Mouse (Mus musculus): ENCODE data around the gene Vps37d. TPM values are rescaled to one million over a fixed set of nuclear protein-coding genes. Genes with fewer than 3 reads are reported as not detected.
A peak's percentile ranks its signal among the peaks of the same experiment; 100 is the strongest.

The Vps37d gene
- polyA plus RNA-seq, 1 experiment from 2014 or later, result 3.3 TPM

DNA sequence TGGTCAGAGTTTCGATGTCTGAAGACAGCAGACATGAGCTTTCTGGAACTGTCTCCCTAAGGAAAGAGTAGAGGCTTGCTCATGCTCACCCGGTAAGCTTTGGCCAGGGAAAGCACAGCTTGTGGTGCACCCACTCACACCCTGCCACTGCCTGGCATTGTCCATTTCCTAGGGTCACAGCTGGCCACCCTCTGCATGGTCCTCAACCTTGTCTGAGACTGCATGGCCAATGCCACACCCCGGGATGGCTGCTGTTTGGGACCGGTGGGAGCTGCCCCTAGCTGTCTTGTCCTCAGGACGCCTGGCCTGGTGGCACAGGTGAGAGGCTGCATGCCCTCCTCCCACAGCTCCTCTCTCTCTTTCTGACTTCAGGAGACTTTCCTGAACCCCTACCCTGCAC is 29.5 kb downstream of the Vps37d start:
- Histone ChIP-seq H3K4me3 (no peak overlapping the region), H3K9ac (no peak overlapping the region), H3K4me2 (no peak overlapping the region), H3K4me1 (no peaks in the 10 kb centered on the region), H3K27me3 (replicated peaks) (no peaks in the 10 kb centered on the region), H3K36me3 (peaks cover 95% of the 10 kb centered on the region), H3K9me3 (no peaks in the 10 kb centered on the region), H3K27ac (replicated peaks) (no peak overlapping the region)
- no peak; the same call in 1 of the 2 replicates for ATAC-seq (ENCODE audit: extremely low read depth, insufficient number of reproducible peaks, low FRiP score, low TSS enrichment)
- 90% methylated on average over 5 of the region's 5 CpGs for WGBS

GRCm38 (mm10) chr5:135044575-135044974 is 33.5 kb downstream of the Vps37d start:
- Histone ChIP-seq H3K4me2 (no peak overlapping the region), H3K4me1 (peaks cover 15% of the 10 kb centered on the region), H3K27ac (replicated peaks) (no peak overlapping the region), H3K9ac (no peak overlapping the region), H3K36me3 (peaks cover 80% of the 10 kb centered on the region), H3K27me3 (replicated peaks) (no peaks in the 10 kb centered on the region), H3K4me3 (no peak overlapping the region), H3K9me3 (no peaks in the 10 kb centered on the region)
- 88% methylated on average over 3 of the region's 3 CpGs for WGBS
- no peak for ATAC-seq (ENCODE audit: extremely low read depth, insufficient number of reproducible peaks, low FRiP score, low TSS enrichment)

DNA sequence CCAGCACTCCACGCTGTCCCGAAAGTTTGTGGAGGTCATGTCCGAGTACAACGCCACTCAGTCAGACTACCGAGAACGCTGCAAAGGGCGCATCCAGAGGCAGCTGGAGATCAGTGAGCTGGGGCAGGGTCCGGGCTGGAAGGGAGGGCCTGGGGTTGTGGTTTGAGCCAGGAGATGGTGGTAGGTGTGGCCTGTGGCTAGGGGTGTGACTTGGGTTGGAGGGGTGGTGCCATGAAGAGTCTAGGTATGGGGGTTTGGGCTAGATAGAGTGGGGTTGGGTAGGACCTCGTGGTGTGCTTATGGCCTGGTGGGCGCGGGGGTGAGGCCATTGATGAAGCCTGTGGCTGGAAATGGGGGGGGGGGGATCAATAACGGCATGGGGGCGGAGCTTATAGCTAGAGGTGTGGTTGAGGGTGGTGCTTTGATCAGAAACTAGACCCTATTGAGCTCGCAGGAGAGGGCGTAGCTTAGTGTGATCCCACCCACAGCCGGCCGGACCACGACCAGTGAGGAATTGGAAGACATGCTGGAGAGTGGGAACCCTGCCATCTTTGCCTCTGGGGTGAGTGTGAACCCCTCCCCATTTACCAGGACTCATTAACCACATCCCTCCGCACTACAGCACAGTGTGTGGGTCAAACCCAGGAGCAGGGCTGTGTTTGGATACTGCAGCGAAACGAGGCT is 35.8 kb downstream of the Vps37d start:
- Histone ChIP-seq H3K27me3 (replicated peaks) (no peaks in the 10 kb centered on the region), H3K4me2 (peak overlapping the region; percentile 29; the same call in 1 of the 2 replicates), H3K9ac (no peak overlapping the region), H3K9me3 (no peaks in the 10 kb centered on the region), H3K4me1 (peaks cover 17% of the 10 kb centered on the region), H3K4me3 (no peak overlapping the region), H3K27ac (replicated peaks) (no peak overlapping the region), H3K36me3 (peaks cover 78% of the 10 kb centered on the region)
- ATAC-seq (ENCODE audit: extremely low read depth, insufficient number of reproducible peaks, low FRiP score, low TSS enrichment), result no peak; the same call in 1 of the 2 replicates
- WGBS, result 49% methylated on average over 21 of the region's 21 CpGs

DNA sequence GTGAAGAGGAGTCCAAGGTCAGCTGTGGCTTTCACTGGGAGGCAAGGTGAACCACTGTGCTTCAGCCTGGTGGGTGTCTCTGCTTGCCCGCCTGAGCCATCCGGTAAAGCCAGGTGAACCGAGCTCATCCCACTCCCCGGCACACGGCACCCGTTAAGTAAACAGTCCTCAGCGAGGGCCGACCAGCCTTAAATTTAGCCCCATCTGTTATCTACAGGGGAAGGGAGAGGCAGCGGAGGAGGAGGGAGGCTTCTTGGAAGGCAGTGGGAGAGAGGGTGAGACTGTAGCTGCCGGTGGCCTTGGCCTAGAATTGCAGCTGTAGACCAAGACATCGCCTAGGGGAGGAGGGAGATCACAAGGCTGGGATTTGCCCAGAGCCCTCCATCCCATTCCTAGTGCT is 37.3 kb downstream of the Vps37d start:
- WGBS, result 43% methylated on average over 11 of the region's 11 CpGs
- no peak overlapping the region for H3K4me2 ChIP-seq
- H3K9ac ChIP-seq, result peak overlapping the region; percentile 41
- peaks cover 18% of the 10 kb centered on the region for H3K4me1 ChIP-seq
- H3K27me3 ChIP-seq (replicated peaks), result no peaks in the 10 kb centered on the region
- peak overlapping the region; percentile 48; the same call in 1 of the 2 replicates for H3K27ac ChIP-seq (replicated peaks)
- no peak overlapping the region for H3K4me3 ChIP-seq
- peaks cover 72% of the 10 kb centered on the region for H3K36me3 ChIP-seq
- H3K9me3 ChIP-seq, result no peaks in the 10 kb centered on the region
- no peak for ATAC-seq (ENCODE audit: extremely low read depth, insufficient number of reproducible peaks, low FRiP score, low TSS enrichment)

DNA sequence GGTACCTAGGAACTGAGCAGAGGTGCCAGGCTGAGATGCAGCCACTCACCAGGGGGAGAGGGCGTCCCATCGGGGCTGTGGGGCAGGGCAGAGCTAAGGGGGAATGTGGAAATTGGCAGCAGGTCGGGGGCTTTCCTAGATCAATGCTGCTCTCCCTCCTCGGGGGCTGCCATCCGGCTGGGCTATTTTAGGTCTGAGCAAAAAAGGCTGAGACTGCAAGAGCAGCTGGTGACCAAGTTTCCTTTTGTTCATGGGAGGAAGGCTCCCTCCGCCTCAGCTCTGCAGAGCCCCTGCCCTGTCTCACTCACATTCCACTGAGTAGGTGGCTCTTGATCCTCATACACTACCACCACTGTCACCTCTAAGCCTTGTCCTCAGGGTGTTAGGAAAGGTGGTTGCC is 38.0 kb downstream of the Vps37d start:
- peaks cover 24% of the 10 kb centered on the region for H3K4me1 ChIP-seq
- WGBS, result 32% methylated on average over 6 of the region's 6 CpGs
- H3K9me3 ChIP-seq, result no peaks in the 10 kb centered on the region
- peaks cover 65% of the 10 kb centered on the region for H3K36me3 ChIP-seq
- H3K4me3 ChIP-seq, result no peak overlapping the region
- H3K27me3 ChIP-seq (replicated peaks), result no peaks in the 10 kb centered on the region
- H3K4me2 ChIP-seq, result no peak overlapping the region
- peak overlapping the region; percentile 48 for H3K27ac ChIP-seq (replicated peaks)
- no peak for ATAC-seq (ENCODE audit: extremely low read depth, insufficient number of reproducible peaks, low FRiP score, low TSS enrichment)
- H3K9ac ChIP-seq, result peak overlapping the region; percentile 41

DNA sequence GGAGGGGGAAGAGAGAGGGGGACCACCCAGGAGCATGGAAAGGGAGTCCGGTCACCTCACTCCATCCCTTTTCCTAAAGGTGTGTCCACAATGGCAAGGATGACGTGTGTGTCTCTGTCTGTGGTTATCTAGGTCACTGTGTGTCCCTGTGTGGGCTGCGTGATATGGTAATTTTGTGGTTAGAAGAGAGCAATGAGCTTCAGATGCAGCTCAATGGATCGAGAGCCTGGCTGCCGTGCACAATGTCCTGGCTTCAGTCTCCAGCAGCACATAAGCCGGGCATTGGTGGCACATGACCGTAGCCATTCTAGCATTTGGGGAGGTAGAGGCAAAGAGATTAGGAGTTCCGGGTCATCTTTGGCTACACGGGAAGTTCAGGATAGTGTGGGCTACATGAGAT is 38.5 kb downstream of the Vps37d start:
- Histone ChIP-seq H3K4me1 (peaks cover 24% of the 10 kb centered on the region), H3K9me3 (no peaks in the 10 kb centered on the region), H3K36me3 (peaks cover 64% of the 10 kb centered on the region), H3K4me2 (no peak overlapping the region), H3K27me3 (replicated peaks) (no peaks in the 10 kb centered on the region), H3K27ac (replicated peaks) (no peak overlapping the region), H3K9ac (peak overlapping the region; percentile 41), H3K4me3 (no peak overlapping the region)
- no peak for ATAC-seq (ENCODE audit: extremely low read depth, insufficient number of reproducible peaks, low FRiP score, low TSS enrichment)
- 71% methylated on average over 9 of the region's 9 CpGs for WGBS

DNA sequence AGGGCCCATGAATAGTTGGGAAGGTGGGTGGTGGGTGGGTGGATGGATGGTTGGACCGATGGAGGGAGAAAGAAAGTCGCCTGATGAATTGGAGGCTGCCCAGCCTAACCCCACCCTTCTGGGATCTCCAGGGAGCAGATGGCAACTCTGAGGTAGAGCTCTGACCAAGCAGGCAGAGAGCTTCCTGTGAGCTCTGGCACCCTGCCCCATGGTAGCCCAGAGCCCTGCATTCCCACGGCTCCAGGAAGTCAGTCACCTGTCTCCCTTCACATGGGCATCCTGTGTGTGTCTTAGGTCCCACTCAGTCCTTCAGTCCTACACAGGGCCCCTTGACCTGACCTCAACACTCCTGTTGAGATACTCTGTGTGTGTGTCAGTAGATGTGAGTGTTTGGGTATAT is 40.1 kb downstream of the Vps37d start:
- 73% methylated on average over 3 of the region's 3 CpGs for WGBS
- Histone ChIP-seq H3K9ac (no peak overlapping the region), H3K4me2 (no peak overlapping the region), H3K4me1 (peaks cover 24% of the 10 kb centered on the region), H3K27ac (replicated peaks) (no peak overlapping the region), H3K4me3 (no peak overlapping the region), H3K27me3 (replicated peaks) (no peaks in the 10 kb centered on the region), H3K9me3 (peaks cover 2% of the 10 kb centered on the region; the same call in 1 of the 2 replicates), H3K36me3 (peaks cover 66% of the 10 kb centered on the region)
- ATAC-seq (ENCODE audit: extremely low read depth, insufficient number of reproducible peaks, low FRiP score, low TSS enrichment), result no peak

DNA sequence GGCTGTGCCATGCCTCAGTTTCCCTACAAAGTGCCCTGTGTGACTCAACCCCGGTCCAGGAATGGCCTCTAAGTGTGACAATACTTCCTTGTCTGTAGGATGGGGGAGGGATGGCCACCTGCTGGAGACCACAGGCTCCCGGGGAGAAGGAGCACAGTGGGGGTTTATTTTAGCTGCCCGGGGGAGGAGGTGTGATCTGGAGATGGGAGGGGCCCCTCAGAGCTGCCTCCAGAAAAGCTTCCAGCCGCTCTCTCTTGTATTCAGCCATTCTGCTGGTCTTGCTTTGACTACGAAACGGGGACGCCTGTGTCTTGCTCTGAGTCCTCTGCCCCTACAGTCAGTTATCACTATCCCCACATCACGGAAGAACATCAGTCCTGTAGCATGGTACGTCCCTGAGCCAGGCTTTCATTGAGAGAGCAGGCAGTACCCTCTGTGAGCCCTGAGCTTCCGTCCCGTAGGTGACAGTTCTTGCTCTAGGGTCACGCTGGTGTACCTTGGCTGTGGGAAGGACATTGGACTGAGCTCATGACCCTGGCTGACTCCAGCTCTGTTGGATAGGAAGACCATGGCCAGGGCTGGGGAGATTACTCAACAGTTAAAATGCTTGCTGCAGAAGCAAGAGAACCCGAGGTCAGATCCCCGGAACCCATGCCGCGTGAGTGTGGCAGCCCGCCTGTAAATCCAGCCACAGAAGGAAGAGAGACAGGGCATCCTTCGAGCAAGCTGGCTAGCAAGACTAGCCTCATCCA is 42.3 kb downstream of the Vps37d start:
- 56% methylated on average over 18 of the region's 18 CpGs for WGBS
- ATAC-seq (ENCODE audit: extremely low read depth, insufficient number of reproducible peaks, low FRiP score, low TSS enrichment), result no peak
- Histone ChIP-seq H3K9me3 (peaks cover 2% of the 10 kb centered on the region; the same call in 1 of the 2 replicates), H3K9ac (0 out of 2 replicates have a peak overlapping the region, but pooled peaks have one; percentile 24), H3K36me3 (peaks cover 52% of the 10 kb centered on the region), H3K27me3 (replicated peaks) (no peaks in the 10 kb centered on the region), H3K27ac (replicated peaks) (no peak overlapping the region), H3K4me1 (peaks cover 22% of the 10 kb centered on the region), H3K4me3 (no peak overlapping the region), H3K4me2 (no peak overlapping the region)

DNA sequence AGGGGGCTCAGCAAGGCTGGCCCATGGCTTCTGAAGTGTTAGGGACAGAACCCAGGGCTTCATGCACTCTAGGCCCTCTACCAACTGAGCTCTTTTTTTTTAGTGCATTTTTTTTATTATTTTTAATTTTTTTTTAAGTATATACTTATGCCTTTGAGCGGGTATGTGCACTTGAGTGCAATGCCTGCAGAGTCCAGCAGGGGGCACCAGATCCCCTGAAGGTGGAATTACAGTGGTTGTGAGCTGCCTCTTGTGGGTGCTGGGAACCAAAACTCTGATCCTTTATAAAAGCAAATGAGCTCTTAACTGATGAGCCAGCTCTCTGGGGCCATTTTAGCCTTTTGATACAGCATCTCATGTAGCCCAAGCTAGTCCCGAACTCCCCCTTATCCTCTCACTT is 43.5 kb downstream of the Vps37d start:
- Histone ChIP-seq H3K27me3 (replicated peaks) (no peaks in the 10 kb centered on the region), H3K4me1 (peaks cover 11% of the 10 kb centered on the region), H3K9ac (no peak overlapping the region), H3K4me2 (no peak overlapping the region), H3K27ac (replicated peaks) (no peak overlapping the region), H3K4me3 (no peak overlapping the region), H3K9me3 (peaks cover 2% of the 10 kb centered on the region; the same call in 1 of the 2 replicates), H3K36me3 (peaks cover 44% of the 10 kb centered on the region)
- 97% methylated on average over 2 of the region's 2 CpGs for WGBS
- no peak for ATAC-seq (ENCODE audit: extremely low read depth, insufficient number of reproducible peaks, low FRiP score, low TSS enrichment)

- 83% methylated on average over 5 of the region's 5 CpGs for WGBS
- no peak overlapping the region for H3K4me2 ChIP-seq
- H3K27me3 ChIP-seq (replicated peaks), result no peaks in the 10 kb centered on the region
- H3K9me3 ChIP-seq, result peaks cover 2% of the 10 kb centered on the region; the same call in 1 of the 2 replicates
- H3K4me1 ChIP-seq, result peaks cover 25% of the 10 kb centered on the region
- peaks cover 29% of the 10 kb centered on the region for H3K36me3 ChIP-seq
- H3K4me3 ChIP-seq, result no peak overlapping the region
- ATAC-seq (ENCODE audit: extremely low read depth, insufficient number of reproducible peaks, low FRiP score, low TSS enrichment), result no peak
- H3K27ac ChIP-seq (replicated peaks), result no peak overlapping the region
- no peak overlapping the region for H3K9ac ChIP-seq
Observed at GRCm38 (mm10) chr5:135032581-135032980, 45.5 kb downstream of the Vps37d start.

DNA sequence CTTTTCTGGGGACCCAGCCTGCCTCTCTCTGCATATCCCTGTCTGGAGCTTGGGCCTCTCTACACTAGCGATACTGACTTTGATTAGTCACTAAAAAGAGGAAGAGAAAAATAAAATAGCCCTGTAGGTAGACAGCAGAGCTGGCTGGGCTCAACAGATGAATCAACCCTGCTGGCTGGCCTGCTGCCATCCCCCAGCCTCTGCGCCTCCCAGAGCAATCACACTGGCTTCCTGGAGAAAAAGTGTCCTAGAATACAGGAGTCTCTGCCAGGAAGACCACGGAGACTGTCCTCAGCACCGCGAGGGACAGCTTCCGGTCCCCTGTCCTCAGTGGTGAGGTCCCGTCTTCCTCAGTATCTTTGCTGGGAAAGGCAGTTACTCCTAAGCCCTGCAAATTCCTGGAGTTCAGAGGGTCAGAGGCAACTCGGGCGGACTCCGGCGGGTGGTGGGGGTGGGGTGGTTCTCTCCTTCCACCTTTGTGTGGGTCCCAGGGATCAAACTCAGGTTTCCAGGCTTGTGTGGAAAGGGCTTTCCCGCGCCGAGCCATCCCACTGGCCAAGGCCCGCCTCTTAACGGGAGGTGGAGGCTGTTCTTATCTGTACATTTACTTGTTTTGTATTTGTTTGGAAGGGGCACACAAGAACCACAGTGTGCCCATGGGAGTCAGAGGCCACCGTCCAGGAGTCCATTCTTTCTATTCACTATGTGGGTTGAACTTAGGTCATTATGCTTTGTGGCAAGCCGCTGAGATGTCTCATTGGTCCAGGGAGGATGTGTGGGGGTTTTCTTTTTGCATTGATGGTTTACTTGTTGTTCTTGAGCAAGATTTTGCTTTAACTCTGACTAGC is 48.8 kb downstream of the Vps37d start:
- no peak for ATAC-seq (ENCODE audit: extremely low read depth, insufficient number of reproducible peaks, low FRiP score, low TSS enrichment)
- Histone ChIP-seq H3K36me3 (peaks cover 10% of the 10 kb centered on the region), H3K27me3 (replicated peaks) (no peaks in the 10 kb centered on the region), H3K4me1 (peaks cover 43% of the 10 kb centered on the region), H3K9ac (peak overlapping the region; percentile 0), H3K4me3 (peak overlapping the region; percentile 17), H3K4me2 (peak overlapping the region; percentile 52), H3K9me3 (peaks cover 2% of the 10 kb centered on the region; the same call in 1 of the 2 replicates), H3K27ac (replicated peaks) (peak overlapping the region; percentile 49)
- WGBS, result 37% methylated on average over 18 of the region's 18 CpGs
